Mouse (Mus musculus) left cerebral cortex, postnatal 14 days (tissue): Measurements from ENCODE around the gene Gtf2h3. TPM values are rescaled to one million over a fixed set of nuclear protein-coding genes. Genes with fewer than 3 reads are reported as not detected.
"Not testable (repeated sequence)": the region's sequence is repeated elsewhere in the genome, so short reads cannot be mapped to it uniquely, and the experiment has no call there.

Experiments used
- DNase-seq, 2 experiments: peaks; one replicate each; pipeline ENCODE4 v3.0.0; 2021 to 2022; ENCODE audit warnings: low spot score in 2 of 2, mixed read lengths in 1 of 2
- intact Hi-C: fragments of 180-260 bp; cut with DNase I; formaldehyde crosslinking; loops from one replicate; pipeline ENCODE4 v1.15.1; 2025
- total RNA-seq, 2 experiments: library from RNA; stranded (reverse); gene quantifications; 2 replicates each; pipeline ENCODE4 v1.2.3; 2021

The Gtf2h3 gene
- total RNA-seq, 2 experiments from 2014 or later = 26.2 to 30.8 TPM

DNA sequence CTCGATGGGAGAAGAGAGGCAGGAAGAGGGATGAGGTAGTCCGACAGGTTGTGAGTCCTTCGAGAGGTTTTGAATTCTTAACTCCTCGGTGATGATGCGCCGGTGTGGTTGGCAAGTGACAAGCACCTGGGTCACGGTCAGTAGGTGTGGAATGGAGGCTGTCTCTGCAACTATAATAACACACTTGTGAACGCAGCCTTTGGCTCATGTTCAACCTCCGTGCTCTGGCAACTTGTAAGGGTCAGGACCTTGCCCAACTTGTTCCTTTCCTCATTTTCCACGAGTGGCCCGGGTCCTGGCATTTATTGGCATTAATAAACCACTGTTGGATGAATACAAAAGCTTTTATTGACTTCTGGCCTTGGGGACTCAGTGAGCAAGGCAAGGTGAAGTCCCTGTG lies 50.7 kb downstream of the Gtf2h3 start:
- intact Hi-C loops = no loop called here
- DNase-seq = no peak

DNA sequence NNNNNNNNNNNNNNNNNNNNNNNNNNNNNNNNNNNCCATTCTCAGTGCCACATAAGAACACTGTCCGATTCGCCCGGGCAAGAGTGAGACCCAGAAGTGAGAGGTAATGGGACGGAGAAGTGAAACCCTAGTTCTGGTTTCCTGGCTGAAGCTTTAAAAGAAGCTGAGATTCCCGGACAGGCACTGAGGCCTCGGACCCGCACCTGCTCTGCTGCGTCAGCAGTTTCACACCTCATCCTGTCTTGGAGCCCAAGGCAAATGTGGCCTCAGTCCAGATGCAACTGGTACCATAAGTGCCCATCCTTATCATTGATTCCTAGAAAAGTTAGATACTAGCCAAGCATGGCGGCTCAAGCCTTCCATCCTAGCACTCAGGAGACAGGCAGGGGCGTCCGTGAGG lies 52.7 kb downstream of the Gtf2h3 start:
- no peak for DNase-seq
- intact Hi-C loops = no loop called here

DNA sequence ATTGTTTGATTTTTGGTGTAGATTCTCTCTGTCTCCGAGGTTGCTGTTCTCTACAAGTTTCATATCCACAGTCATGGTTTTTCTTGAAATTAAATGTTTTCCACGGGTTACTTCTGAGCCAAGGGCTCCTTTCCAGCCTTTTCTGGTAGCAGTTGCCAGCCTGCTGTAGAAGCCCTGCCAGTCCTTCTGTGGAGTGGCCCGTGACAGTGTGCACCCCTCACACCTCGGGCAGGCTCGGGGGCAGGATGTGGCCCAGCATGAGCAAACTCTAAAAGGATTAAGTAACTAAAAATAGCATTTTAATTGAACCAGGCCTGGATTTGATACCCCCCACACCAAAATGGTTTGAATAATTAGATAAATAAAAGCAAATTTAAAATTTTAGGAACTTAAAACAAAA lies 53.5 kb downstream of the Gtf2h3 start:
- intact Hi-C loops = no loop called here
- no peak for DNase-seq

DNA sequence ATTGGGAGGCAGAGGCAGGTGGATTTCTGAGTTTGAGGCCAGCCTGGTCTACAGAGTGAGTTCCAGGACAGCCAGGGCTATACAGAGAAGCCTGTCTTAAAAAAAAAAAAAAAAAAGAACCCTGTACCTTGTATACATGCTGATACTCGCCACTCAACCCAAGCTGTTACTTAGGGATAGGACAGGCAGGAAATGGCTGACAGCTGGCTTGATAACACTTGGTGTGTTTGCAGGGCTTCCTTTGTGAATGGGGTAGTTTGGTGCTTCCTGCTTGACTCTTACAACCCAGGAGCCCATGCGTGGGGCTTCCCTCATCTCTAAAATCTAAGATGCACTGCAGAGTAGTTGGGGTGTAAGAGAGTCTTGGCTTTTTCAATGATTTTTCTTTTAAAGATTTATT lies 54.5 kb downstream of the Gtf2h3 start:
- intact Hi-C loops = no loop called here
- no peak for DNase-seq

DNA sequence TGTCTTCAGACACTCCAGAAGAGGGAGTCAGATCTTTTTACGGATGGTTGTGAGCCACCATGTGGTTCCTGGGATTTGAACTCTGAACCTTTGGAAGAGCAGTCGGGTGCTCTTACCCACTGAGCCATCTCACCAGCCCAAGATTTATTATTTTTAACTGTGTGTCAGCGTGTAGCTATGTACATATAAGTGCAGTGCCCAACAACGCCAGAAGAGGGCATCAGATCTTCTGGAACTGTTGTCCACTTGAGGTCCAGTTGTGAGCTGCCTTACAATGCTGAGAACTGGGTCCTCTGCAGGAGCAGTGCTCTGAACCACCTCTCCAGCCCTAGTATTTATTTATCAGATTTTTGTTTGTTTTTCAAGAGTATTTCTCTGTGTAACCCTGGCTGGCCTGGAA lies 56.1 kb downstream of the Gtf2h3 start:
- intact Hi-C loops = not testable (repeated sequence)
- DNase-seq = peak; percentile 40 to 58

DNA sequence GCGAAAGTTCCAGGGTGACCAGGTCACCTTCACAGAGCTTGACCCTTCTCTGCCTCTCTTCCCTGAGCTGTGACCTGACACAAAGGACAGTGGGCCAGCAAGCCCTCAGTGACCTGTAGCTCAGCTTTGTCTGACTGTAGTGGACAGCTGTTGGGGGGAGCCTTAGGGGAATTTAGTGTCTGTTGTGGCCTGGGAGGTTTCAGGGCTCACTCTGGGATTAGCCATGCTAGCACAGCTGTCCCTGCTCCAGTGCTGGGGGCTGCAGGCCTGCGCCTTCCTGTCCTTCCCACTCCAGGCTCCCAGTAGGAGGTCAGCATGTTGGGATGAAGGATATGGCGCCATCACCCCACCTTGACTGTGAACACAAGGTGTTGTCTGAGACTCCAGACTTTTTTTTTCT lies 57.2 kb downstream of the Gtf2h3 start:
- intact Hi-C loops = no loop called here
- no peak for DNase-seq

DNA sequence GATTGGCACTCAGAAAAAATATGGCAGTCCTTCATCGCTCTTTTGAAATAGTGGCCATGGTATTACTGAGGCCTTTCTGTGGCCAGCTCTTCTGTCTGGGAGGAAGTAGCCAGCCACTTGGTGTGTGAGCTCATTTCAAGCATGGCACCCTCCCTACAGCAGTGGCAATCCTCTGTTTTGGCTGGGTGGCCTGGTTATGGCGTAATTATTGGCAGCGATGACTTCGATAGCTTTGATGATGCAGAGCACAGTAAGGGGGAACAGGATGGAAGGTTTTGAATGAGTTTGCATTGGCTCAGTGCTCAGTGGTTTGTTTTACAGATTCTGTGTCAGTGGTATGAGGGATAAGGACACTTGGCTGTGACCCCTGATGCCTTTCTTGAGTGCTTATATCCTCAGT lies 57.8 kb downstream of the Gtf2h3 start:
- DNase-seq = no peak
- intact Hi-C loops = no loop called here

DNA sequence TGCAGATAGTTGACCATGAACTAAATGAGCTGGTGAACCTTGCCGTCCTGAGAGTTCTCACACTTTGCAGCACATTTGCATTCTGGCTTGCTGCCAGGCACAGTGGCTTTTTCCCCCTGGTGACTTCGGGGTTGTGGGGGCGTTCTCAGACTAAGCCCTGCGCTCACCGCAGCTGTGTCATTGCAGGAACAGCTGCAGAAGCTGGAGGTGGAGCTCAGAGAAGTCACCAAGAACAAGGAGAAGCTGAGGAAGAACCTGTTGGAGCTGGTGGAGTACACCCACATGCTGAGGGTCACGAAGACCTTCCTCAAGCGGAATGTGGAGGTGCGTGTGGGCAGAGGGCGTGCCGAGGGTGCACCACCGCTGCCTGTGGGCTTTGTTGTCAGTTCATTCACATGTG lies 58.4 kb downstream of the Gtf2h3 start:
- DNase-seq = peak in 1 of 2 experiments; percentile 46
- intact Hi-C loops = no loop called here

DNA sequence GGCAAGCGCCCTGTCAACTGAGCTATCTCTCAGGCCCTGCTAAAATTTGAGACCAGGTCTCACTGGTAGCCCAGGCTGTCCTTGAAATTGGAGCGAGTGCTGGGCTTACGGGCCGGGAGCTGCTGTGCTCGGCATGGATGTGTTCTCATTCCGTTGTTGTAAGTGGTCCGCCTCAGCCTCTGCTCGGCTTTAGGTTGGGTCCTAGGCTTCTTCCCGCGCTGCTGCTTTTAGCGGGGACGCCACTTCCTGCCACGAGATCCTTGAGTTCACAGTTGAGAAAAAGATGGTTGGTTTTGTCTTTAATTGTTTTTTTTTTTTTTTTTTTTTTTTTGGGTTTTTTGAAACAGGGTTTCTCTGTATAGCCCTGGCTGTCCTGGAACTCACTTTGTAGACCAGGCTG lies 58.9 kb downstream of the Gtf2h3 start:
- intact Hi-C loops = no loop called here
- DNase-seq = no peak

Other genes starting within 250 kb of the Gtf2h3 start
- gene Cdk2ap1, start 216.1 kb upstream of the Gtf2h3 start, total RNA-seq = 100 to 1,000 TPM; 125 to 141 TPM
- gene Sbno1, start 153.1 kb upstream of the Gtf2h3 start, total RNA-seq = 100 to 1,000 TPM; 139 to 153 TPM
- 10 to 100 TPM; 44.3 to 48.7 TPM for gene Kmt5a, start 139.2 kb upstream of the Gtf2h3 start, total RNA-seq
- gene Rilpl2, start 100.8 kb upstream of the Gtf2h3 start, total RNA-seq = 10 to 100 TPM; 24.7 to 25.8 TPM
- 10 to 100 TPM; 20.9 to 24.2 TPM for gene Snrnp35, start 96.0 kb upstream of the Gtf2h3 start, total RNA-seq
- gene Rilpl1, start 47.7 kb upstream of the Gtf2h3 start, total RNA-seq = 10 to 100 TPM; 42.5 to 57.5 TPM
- gene Tmed2, start 38.4 kb upstream of the Gtf2h3 start, total RNA-seq = 100 to 1,000 TPM; 103 to 104 TPM
- gene Ddx55, start 26.3 kb upstream of the Gtf2h3 start, total RNA-seq = 10 to 100 TPM; 20.5 to 26.3 TPM
- 10 to 100 TPM; 41.7 to 42.0 TPM for gene Eif2b1, start within 50 bp of the Gtf2h3 start, total RNA-seq
- gene Atp6v0a2, start 49.4 kb downstream of the Gtf2h3 start, total RNA-seq = 10 to 100 TPM; 54.6 to 56.1 TPM
- gene Dnah10, start 145.9 kb downstream of the Gtf2h3 start, total RNA-seq = 1 to 10 TPM in 1 of 2 experiments, under 1 TPM in 1; 0.93 to 1.0 TPM